8 mouse cellular contexts compared by ENCODE assay signal in genomic region chr3:144203259-144203987, GRCm38 (mm10). TPM values are rescaled to one million over a fixed set of nuclear protein-coding genes. Genes with fewer than 3 reads are reported as not detected.
A peak's percentile ranks its signal among the peaks of the same experiment; 100 is the strongest.
DNase-seq lines count a peak whose midpoint lies in the region; ATAC-seq and TF ChIP-seq lines count a peak whose summit lies in the region.

No protein-coding gene starts in this region.

- TF ChIP-seq CTCF in cerebellum, adult 2 months (IDR thresholded peaks at IDR 0.05; ENCODE audit: borderline replicate concordance, insufficient read depth, low read depth, low read length) = no peak

- H3K9me3 ChIP-seq in forebrain, embryonic 15.5 days = no peaks in the 10 kb centered on the region

- no peak for TF ChIP-seq POLR2A in cerebellum, adult 2 months (IDR thresholded peaks at IDR 0.05; ENCODE audit: borderline replicate concordance, insufficient read depth, low read length)

- H3K36me3 ChIP-seq in forebrain, embryonic 15.5 days = no peaks in the 10 kb centered on the region

- peak overlapping the region; percentile 40 for H3K4me3 ChIP-seq in cerebellum, adult 2 months (replicated peaks; ENCODE audit: insufficient read depth, low read depth, low read length)
- H3K4me3 ChIP-seq in forebrain, embryonic 15.5 days = peak overlapping the region; percentile 71

- H3K4me2 ChIP-seq in forebrain, embryonic 15.5 days (replicated peaks) = peak overlapping the region; percentile 89

- peak in 1 of 2 experiments; percentile 34 for DNase-seq in cerebellum, adult 2 months
- no peak for DNase-seq in cerebellum, adult 11 months
- DNase-seq in MN1 (ENCODE audit: low spot score) = peak; percentile 26
- DNase-seq in kidney, adult 9 months = peak; percentile 43
- DNase-seq in thymus, postnatal 36 days = peak; percentile 12 to 29
- no peak for DNase-seq in cerebellum, postnatal 14 days

- 6% methylated on average over 15 of the region's 15 CpGs for WGBS in cerebellum, adult 2 months
- under 1% methylated on average over 15 of the region's 15 CpGs for WGBS in forebrain, embryonic 15.5 days

- no peaks in the 10 kb centered on the region for H3K27me3 ChIP-seq in cerebellum, adult 2 months (ENCODE audit: control insufficient read depth, insufficient read depth, low read length)
- H3K27me3 ChIP-seq in forebrain, embryonic 15.5 days = no peaks in the 10 kb centered on the region

- ATAC-seq in forebrain, embryonic 15.5 days (replicated peaks) = no peak
- ATAC-seq in megakaryocyte-erythroid progenitor cell, adult 5-6 weeks (replicated peaks; ENCODE audit: low FRiP score, low TSS enrichment, poor library complexity, severe bottlenecking) = 0 out of 2 replicates have a peak, but pooled peaks have one; percentile 26

- peak overlapping the region; percentile 83 for H3K9ac ChIP-seq in forebrain, embryonic 15.5 days (replicated peaks)

- no peaks in the 10 kb centered on the region for H3K4me1 ChIP-seq in cerebellum, adult 2 months (ENCODE audit: control insufficient read depth, insufficient read depth, low read length)
- peaks cover 44% of the 10 kb centered on the region for H3K4me1 ChIP-seq in forebrain, embryonic 15.5 days

- no peak overlapping the region for H3K27ac ChIP-seq in cerebellum, adult 2 months (ENCODE audit: insufficient read depth, low read length)
- H3K27ac ChIP-seq in forebrain, embryonic 15.5 days (replicated peaks) = peak overlapping the region; percentile 97

RNA-seq across cellular contexts. Expression of gene Lmo4, which starts 1.6 kb away (rescaled TPM):
- 45.3 and 49.1 TPM in 2 replicates for polyA plus RNA-seq in cerebellum, adult 2 months (2012; rRNA removed)
- polyA plus RNA-seq in forebrain, embryonic 15.5 days (2015; fragmentation: Nextera tagmentation; extraction: Ambion mirVana) = 133 and 136 TPM in 2 replicates
- 23.9 and 27.0 TPM in 2 replicates for total RNA-seq in megakaryocyte-erythroid progenitor cell, adult 5-6 weeks (2014; fragmentation: Nextera tagmentation)
- 18.7 and 18.9 TPM in 2 replicates for total RNA-seq in megakaryocyte-erythroid progenitor cell, adult 5-6 weeks (2017)

Comparison
In these comparisons a context has a peak if more than half of its experiments do, and no peak if none do; other contexts are left out.
1. DNase-seq: peak in MN1 (single experiment), kidney, adult 9 months (single experiment) and thymus, postnatal 36 days (2 of 2); none in cerebellum, adult 11 months (single experiment) and cerebellum, postnatal 14 days (0 of 2).